Mouse (Mus musculus) MEL (cell line): ENCODE data around the gene Ms4a4a. TPM values are rescaled to one million over a fixed set of nuclear protein-coding genes. Genes with fewer than 3 reads are reported as not detected.
"Not testable (repeated sequence)": the region's sequence is repeated elsewhere in the genome, so short reads cannot be mapped to it uniquely, and the experiment has no call there.

ENCODE experiments used
- DNase-seq: peaks from one replicate; pipeline ENCODE4 v3.0.0; 2011; ENCODE audit warnings: low read depth, low spot score
- H3K27ac ChIP-seq: 2 replicates; pipeline ENCODE4 v1.5.1; 2012; ENCODE audit warnings: low read depth, mild to moderate bottlenecking, control low read depth, low read length, moderate library complexity; ENCODE audit not compliant: control insufficient read depth
- H3K27me3 ChIP-seq, 2 experiments: fragments of 150-350 bp in 1 of 2; sonication (generic) in 1 of 2; 2 replicates each; pipeline ENCODE4 v1.6.1; 2012; ENCODE audit warnings: low read length in 2 of 2, mild to moderate bottlenecking in 2 of 2, improper control_type of control experiment in 1 of 2, moderate library complexity in 1 of 2; ENCODE audit not compliant: insufficient read depth in 2 of 2, control insufficient read depth in 1 of 2
- H3K36me3 ChIP-seq, 2 experiments: 2 replicates each; pipeline ENCODE4 v1.6.1; 2012 to 2014; ENCODE audit warnings: low read length in 2 of 2, improper control_type of control experiment in 1 of 2, inconsistent platforms in 1 of 2, mild to moderate bottlenecking in 1 of 2; ENCODE audit not compliant: insufficient read depth in 2 of 2, control insufficient read depth in 1 of 2
- H3K4me1 ChIP-seq, 2 experiments: fragments of 150-350 bp in 1 of 2; sonication (generic) in 1 of 2; 2 replicates each; pipeline ENCODE4 v1.6.1; 2012; ENCODE audit warnings: low read length in 2 of 2, improper control_type of control experiment in 1 of 2, mild to moderate bottlenecking in 1 of 2; ENCODE audit not compliant: insufficient read depth in 2 of 2, control insufficient read depth in 1 of 2
- H3K4me3 ChIP-seq, 2 experiments: fragments of 150-350 bp in 1 of 2; sonication (generic) in 1 of 2; 2 replicates each; pipeline ENCODE4 v1.5.1; 2012; ENCODE audit warnings: low read depth in 2 of 2, low read length in 2 of 2, mild to moderate bottlenecking in 2 of 2, moderate library complexity in 2 of 2, control low read depth in 1 of 2, improper control_type of control experiment in 1 of 2; ENCODE audit not compliant: control insufficient read depth in 1 of 2, insufficient read depth in 1 of 2
- H3K79me2 ChIP-seq: 2 replicates; pipeline ENCODE4 v1.6.1; 2012; ENCODE audit warnings: mild to moderate bottlenecking, low read length, moderate library complexity; ENCODE audit not compliant: control insufficient read depth, poor library complexity, insufficient read depth
- H3K9ac ChIP-seq: 2 replicates; pipeline ENCODE4 v1.6.1; 2012; ENCODE audit warnings: low read depth, mild to moderate bottlenecking, control low read depth, low read length, moderate library complexity; ENCODE audit not compliant: control insufficient read depth, poor library complexity, severe bottlenecking
- H3K9me3 ChIP-seq: fragments of 150-350 bp; sonication (generic); replicated peaks from 2 replicates; pipeline ENCODE4 v1.6.1; 2012; ENCODE audit warnings: mild to moderate bottlenecking, low read length, improper control_type of control experiment, moderate library complexity; ENCODE audit not compliant: insufficient read depth
- CHD1 ChIP-seq: IDR thresholded peaks from 2 replicates; pipeline ENCODE4 v1.6.1; 2012; ENCODE audit warnings: low read depth, mild to moderate bottlenecking, inconsistent platforms, low read length, improper control_type of control experiment
- CTCF ChIP-seq, 3 experiments: IDR thresholded peaks in 2 of 3; conservative IDR thresholded peaks in 1 of 3; 2 replicates each; pipeline ENCODE4 v1.5.1; 2011 to 2012; ENCODE audit warnings: low read length in 3 of 3, low read depth in 2 of 3, mild to moderate bottlenecking in 2 of 3, improper control_type of control experiment in 1 of 3, inconsistent platforms in 1 of 3, mixed read lengths in 1 of 3, moderate library complexity in 1 of 3; ENCODE audit not compliant: control insufficient read depth in 1 of 3, insufficient read depth in 1 of 3, poor library complexity in 1 of 3, severe bottlenecking in 1 of 3
- E2F4 ChIP-seq: IDR thresholded peaks from 2 replicates; pipeline ENCODE4 v1.6.1; 2011; ENCODE audit warnings: low read depth, low read length, improper control_type of control experiment, borderline replicate concordance
- ELF1 ChIP-seq: IDR thresholded peaks from 2 replicates; pipeline ENCODE4 v1.6.1; 2014; ENCODE audit warnings: low read depth, mild to moderate bottlenecking, inconsistent platforms, low read length, improper control_type of control experiment, moderate library complexity
- EP300 ChIP-seq, 2 experiments: IDR thresholded peaks; 2 replicates each; pipeline ENCODE4 v1.6.1; 2011; ENCODE audit warnings: improper control_type of control experiment in 2 of 2, low read length in 2 of 2, low read depth in 1 of 2, mild to moderate bottlenecking in 1 of 2
- GABPA ChIP-seq: IDR thresholded peaks from 2 replicates; pipeline ENCODE4 v1.6.1; 2012; ENCODE audit warnings: low read depth, mild to moderate bottlenecking, inconsistent platforms, low read length, improper control_type of control experiment, moderate library complexity
- HCFC1 ChIP-seq: IDR thresholded peaks from 2 replicates; pipeline ENCODE4 v1.6.1; 2012; ENCODE audit warnings: low read depth, mild to moderate bottlenecking, inconsistent platforms, low read length, improper control_type of control experiment, moderate library complexity
- JUND ChIP-seq: IDR thresholded peaks from 2 replicates; pipeline ENCODE4 v1.6.1; 2011; ENCODE audit warnings: low read depth, mild to moderate bottlenecking, improper control_type of control experiment, low read length
- MAFK ChIP-seq: IDR thresholded peaks from 2 replicates; pipeline ENCODE4 v1.6.1; 2011; ENCODE audit warnings: low read depth, mild to moderate bottlenecking, low read length, improper control_type of control experiment, borderline replicate concordance
- MAX ChIP-seq: IDR thresholded peaks from 2 replicates; pipeline ENCODE4 v1.6.1; 2011; ENCODE audit warnings: low read length, improper control_type of control experiment
- MYB ChIP-seq: IDR thresholded peaks from 2 replicates; pipeline ENCODE4 v1.6.1; 2011; ENCODE audit warnings: mild to moderate bottlenecking, low read depth, low read length, improper control_type of control experiment
- POLR2A ChIP-seq, 2 experiments: IDR thresholded peaks; 2 replicates each; pipeline ENCODE4 v1.6.1; 2011 to 2012; ENCODE audit warnings: low read length in 2 of 2, mild to moderate bottlenecking in 2 of 2, control low read depth in 1 of 2, improper control_type of control experiment in 1 of 2, low read depth in 1 of 2, moderate library complexity in 1 of 2; ENCODE audit not compliant: control insufficient read depth in 1 of 2, insufficient read depth in 1 of 2, poor library complexity in 1 of 2
- RAD21 ChIP-seq: IDR thresholded peaks from 2 replicates; pipeline ENCODE4 v1.6.1; 2011; ENCODE audit warnings: mild to moderate bottlenecking, low read depth, low read length, improper control_type of control experiment
- SIN3A ChIP-seq: IDR thresholded peaks from 2 replicates; pipeline ENCODE4 v1.6.1; 2012; ENCODE audit warnings: low read length, improper control_type of control experiment, inconsistent platforms
- SMC3 ChIP-seq: IDR thresholded peaks from 2 replicates; pipeline ENCODE4 v1.6.1; 2011; ENCODE audit warnings: low read depth, low read length, improper control_type of control experiment
- TBP ChIP-seq: IDR thresholded peaks from 2 replicates; pipeline ENCODE4 v1.8.0; 2011; ENCODE audit warnings: low read depth, low read length, improper control_type of control experiment
- TCF12 ChIP-seq: IDR thresholded peaks from 2 replicates; pipeline ENCODE4 v1.6.1; 2014; ENCODE audit warnings: low read depth, mild to moderate bottlenecking, inconsistent platforms, low read length, improper control_type of control experiment, moderate library complexity
- ZKSCAN1 ChIP-seq: IDR thresholded peaks from 2 replicates; pipeline ENCODE4 v1.6.1; 2012; ENCODE audit warnings: low read depth, mild to moderate bottlenecking, inconsistent platforms, low read length, improper control_type of control experiment, moderate library complexity
- ZMIZ1 ChIP-seq: IDR thresholded peaks from 2 replicates; pipeline ENCODE4 v1.6.1; 2012; ENCODE audit warnings: low read depth, mild to moderate bottlenecking, inconsistent platforms, low read length, improper control_type of control experiment, moderate library complexity
- ZNF384 ChIP-seq: IDR thresholded peaks from 2 replicates; pipeline ENCODE4 v1.6.1; 2012; ENCODE audit warnings: low read depth, mild to moderate bottlenecking, inconsistent platforms, low read length, improper control_type of control experiment
- polyA plus RNA-seq, 2 experiments: library from polyadenylated mRNA; stranded (reverse) in 1 of 2; unstranded in 1 of 2; fragments of >175 nt in 1 of 2; fragments of >200 nt in 1 of 2; gene quantifications; 2 replicates each; pipeline versions ENCODE4 v1.2.1 to v1.2.4; 2012; ENCODE audit warnings: low replicate concordance in 2 of 2, low read depth in 1 of 2; ENCODE audit not compliant: insufficient read length in 2 of 2, insufficient read depth in 1 of 2, missing spikeins in 1 of 2
- total RNA-seq: library from RNA; depleted of rRNA; stranded (reverse); fragments of 300-350 nt; gene quantifications from 2 replicates; pipeline ENCODE4 v1.2.3, GENCODE M21; 2012

Ms4a4a gene
- total and polyA plus RNA-seq, 3 experiments: not detected

DNA sequence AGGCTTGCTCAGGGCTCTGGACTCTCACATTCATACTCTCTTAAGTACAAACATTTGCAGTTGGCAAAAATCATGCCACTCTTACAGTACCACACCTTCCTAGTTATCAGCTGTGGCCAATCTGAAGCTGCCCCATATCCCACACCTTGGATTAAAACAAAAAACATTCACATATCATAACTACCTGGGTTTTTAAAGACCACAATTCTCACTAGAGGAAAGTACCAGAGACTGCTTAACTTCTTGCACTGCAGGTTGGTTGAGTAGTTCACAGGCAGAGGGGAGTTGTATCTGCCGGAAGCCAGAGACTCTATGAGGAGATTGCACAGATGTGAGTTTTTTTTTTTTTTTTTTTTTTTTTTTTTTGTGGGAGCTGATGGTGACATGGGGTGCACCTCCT lies 38.8 kb downstream of the Ms4a4a start:
- H3K9ac ChIP-seq: no peak overlapping the region
- H3K4me1 ChIP-seq: no peaks in the 10 kb centered on the region
- no peaks in the 10 kb centered on the region for H3K36me3 ChIP-seq
- no peak overlapping the region for H3K4me3 ChIP-seq
- no peaks in the 10 kb centered on the region for H3K27me3 ChIP-seq
- H3K79me2 ChIP-seq: no peaks in the 10 kb centered on the region
- no peak for DNase-seq
- TF ChIP-seq ELF1 (no peak), CHD1 (no peak), SMC3 (no peak), RAD21 (no peak), ZMIZ1 (no peak)
- no peaks in the 10 kb centered on the region for H3K9me3 ChIP-seq
- no peak overlapping the region for H3K27ac ChIP-seq

DNA sequence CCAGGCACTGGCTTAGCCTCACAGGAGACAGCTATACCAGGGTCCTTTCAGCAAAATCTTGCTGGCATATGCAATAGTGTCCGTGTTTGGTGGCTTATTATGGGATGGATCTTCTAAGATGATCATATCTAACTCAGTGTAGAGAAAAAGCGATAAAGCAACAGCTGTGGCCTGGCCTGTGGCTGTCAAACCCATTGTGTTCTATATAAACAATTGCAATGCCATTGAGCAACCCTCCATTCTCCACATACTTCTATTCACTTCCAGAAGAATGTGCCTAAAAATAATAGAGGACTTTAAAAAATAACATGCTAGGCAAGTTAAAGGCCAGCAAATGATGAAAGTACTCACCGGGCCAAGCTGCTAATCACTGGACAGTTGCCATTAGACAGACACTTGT lies 40.3 kb downstream of the Ms4a4a start:
- no peaks in the 10 kb centered on the region for H3K36me3 ChIP-seq
- H3K27me3 ChIP-seq: no peaks in the 10 kb centered on the region
- H3K9me3 ChIP-seq: no peaks in the 10 kb centered on the region
- H3K9ac ChIP-seq: no peak overlapping the region
- DNase-seq: no peak
- no peak overlapping the region for H3K4me3 ChIP-seq
- H3K27ac ChIP-seq: no peak overlapping the region
- no peaks in the 10 kb centered on the region for H3K79me2 ChIP-seq
- no peaks in the 10 kb centered on the region for H3K4me1 ChIP-seq
- TF ChIP-seq POLR2A (IDR thresholded peaks at IDR 0.05; ENCODE audit: control insufficient read depth in 1 of 2, insufficient read depth in 1 of 2, low read depth in 1 of 2, low read length in 2 of 2, poor library complexity in 1 of 2) (no peak), MAX (no peak), E2F4 (no peak), SIN3A (no peak), HCFC1 (no peak), GABPA (no peak), MYB (no peak), CTCF (IDR thresholded peaks at IDR 0.05 in 2 of 3, conservative IDR thresholded peaks at IDR 0.05 in 1 of 3; ENCODE audit: control insufficient read depth in 1 of 3, insufficient read depth in 1 of 3, low read depth in 2 of 3, low read length in 3 of 3, poor library complexity in 1 of 3, severe bottlenecking in 1 of 3) (no peak), SMC3 (no peak), ZNF384 (no peak), MAFK (no peak), TCF12 (no peak), ZKSCAN1 (no peak), TBP (no peak), JUND (no peak), EP300 (IDR thresholded peaks at IDR 0.05; ENCODE audit: low read depth in 1 of 2, low read length in 2 of 2) (no peak)

DNA sequence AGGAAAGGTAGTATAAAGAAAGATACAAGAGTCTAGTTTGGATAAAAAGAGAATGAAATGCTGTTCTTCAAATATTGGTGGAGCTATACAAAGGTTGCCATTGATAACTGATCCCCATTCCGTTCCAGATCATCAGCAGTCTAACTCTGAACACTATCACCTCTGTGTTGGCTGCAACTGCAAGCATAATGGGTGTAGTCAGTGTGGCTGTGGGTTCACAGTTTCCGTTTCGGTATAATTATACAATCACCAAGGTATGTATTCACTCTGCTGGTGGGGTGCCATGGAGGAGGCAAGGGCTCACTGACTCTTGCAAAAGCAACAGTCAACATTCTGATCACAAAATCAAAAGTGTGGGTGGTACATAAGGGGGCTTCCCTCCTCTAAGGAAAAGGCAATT lies 43.5 kb downstream of the Ms4a4a start:
- H3K79me2 ChIP-seq, H3K9ac ChIP-seq, H3K27me3 ChIP-seq, H3K9me3 ChIP-seq, H3K4me1 ChIP-seq, H3K27ac ChIP-seq, H3K4me3 ChIP-seq, DNase-seq, H3K36me3 ChIP-seq: not testable (repeated sequence)

DNA sequence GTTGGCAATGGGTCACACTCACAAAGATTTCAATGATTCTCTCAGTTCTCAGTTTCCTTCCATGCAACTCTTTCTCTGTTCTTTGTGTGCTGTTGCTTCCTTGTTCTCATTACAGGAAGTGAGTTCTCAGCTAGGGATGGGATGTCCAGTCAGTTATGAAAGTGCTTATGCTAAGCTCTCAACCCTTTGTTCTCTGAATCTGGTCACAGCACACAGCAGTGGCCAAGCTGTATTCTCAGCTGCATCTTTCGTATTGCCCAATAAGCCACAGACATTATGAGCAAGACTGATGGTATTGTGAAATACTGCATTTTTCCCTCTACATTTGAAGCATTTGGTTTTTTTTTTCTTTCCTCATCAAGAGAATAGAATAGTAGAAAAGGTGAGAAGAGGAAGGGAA lies 55.9 kb downstream of the Ms4a4a start:
- H3K4me1 ChIP-seq, DNase-seq, H3K9ac ChIP-seq, H3K4me3 ChIP-seq, H3K36me3 ChIP-seq, H3K27me3 ChIP-seq, H3K9me3 ChIP-seq, H3K79me2 ChIP-seq, H3K27ac ChIP-seq: not testable (repeated sequence)
